Mouse (Mus musculus): ENCODE data around the gene Zfp322a.
"Not testable (repeated sequence)": the region's sequence is repeated elsewhere in the genome, so short reads cannot be mapped to it uniquely, and the experiment has no call there.

Gene Zfp322a

DNA sequence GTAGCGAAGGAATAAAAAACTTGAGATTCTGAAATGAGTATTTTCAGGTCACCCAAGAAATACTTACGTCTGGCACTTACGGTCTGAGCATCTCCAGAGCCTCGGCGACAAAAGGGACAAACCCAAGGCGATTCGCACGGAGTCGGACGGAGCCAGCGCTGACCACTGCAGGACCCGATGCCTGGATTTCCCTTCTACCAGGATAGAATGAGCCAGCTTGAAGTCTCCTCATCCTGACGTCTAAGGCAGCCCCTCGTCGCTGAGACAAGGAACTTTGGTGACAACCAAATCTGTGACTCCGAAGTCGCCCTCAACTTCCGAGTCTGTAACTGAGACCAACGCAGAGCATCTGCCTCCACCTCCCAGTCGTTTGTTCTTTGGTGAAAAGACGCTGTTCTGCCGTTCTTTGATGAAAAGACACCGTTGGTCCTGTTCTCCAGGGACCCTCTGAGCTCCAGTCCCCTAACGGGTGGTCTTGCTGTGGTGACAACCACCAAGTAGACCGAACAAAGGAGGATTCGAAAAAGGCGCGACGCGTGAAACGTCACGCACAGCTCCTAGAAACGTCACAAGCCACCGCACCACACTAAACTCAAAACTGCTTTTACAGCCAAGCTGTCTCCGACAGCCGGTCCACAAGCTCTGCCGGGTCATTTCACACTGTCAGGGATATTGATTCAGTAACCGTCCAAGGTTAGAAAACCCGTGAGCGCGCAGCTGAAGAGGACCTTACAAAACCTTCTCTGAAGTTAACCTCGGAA, 55.9 kb downstream of the Zfp322a start:
- DNase-seq (ENCODE audit: low spot score): no peak

DNA sequence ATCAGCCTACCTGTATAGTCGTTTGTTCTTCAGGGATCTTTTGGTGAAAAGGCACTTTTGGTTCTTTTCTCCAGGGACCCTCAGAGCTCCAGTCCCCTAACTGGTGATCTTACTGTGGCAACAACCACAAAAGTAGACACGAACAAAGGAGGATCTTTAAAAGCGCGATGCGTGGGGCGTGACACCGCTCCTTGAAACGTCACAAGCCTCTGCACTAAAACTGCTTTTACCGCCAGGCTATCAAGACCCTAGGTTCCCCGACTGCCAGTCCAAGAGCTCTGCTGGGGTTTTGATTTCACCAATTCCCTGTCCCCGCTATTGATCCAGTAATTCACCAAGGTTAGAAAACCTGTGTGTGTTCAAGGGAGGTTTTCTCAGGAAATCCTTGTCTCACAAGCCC, 59.0 kb downstream of the Zfp322a start:
- no peak for DNase-seq (ENCODE audit: low spot score)

GRCm38 (mm10) chr13:23309495-23310011, 59.5 kb downstream of the Zfp322a start:
- DNase-seq (ENCODE audit: low spot score): no peak

DNA sequence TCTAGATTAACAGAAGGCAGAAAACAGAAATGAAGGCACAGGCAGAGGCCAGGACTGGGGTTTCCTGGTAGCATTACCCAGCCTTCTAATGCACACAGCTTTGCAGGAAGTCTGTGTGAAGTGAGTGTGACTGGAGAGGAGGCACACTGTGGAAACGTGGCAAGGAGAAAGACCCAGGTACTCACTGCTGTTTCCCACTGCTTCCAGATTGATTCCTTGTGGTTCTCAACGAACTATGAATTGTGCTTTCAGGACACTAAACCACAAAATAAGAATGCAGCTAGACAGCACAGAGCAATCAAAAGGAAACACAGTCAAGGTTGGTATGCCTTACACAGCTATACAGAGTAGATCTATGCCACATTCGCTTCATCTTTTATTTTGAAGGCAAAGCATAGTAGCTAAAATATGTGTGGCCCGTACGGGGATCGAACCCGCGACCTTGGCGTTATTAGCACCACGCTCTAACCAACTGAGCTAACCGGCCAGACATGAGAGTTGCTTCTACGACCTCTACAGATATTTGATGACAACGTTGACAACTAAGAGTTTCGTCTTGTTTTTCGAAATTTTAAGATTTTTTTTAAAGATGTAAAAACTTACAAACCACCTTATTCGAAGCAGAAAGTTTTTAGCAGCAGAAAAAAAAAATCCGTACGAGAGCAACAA, 60.2 kb downstream of the Zfp322a start:
- DNase-seq (ENCODE audit: low spot score): not testable (repeated sequence)

GRCm38 (mm10) chr13:23307069-23307814, 61.8 kb downstream of the Zfp322a start:
- DNase-seq (ENCODE audit: low spot score): no peak

- no peak for DNase-seq (ENCODE audit: low spot score)
These were observed 62.3 kb downstream of the Zfp322a start for GRCm38 (mm10) chr13:23306707-23307068.

All from testis, postnatal 10 days (tissue).